Mouse (Mus musculus): ENCODE results near the gene Slfnl1.

Slfnl1 gene

DNA sequence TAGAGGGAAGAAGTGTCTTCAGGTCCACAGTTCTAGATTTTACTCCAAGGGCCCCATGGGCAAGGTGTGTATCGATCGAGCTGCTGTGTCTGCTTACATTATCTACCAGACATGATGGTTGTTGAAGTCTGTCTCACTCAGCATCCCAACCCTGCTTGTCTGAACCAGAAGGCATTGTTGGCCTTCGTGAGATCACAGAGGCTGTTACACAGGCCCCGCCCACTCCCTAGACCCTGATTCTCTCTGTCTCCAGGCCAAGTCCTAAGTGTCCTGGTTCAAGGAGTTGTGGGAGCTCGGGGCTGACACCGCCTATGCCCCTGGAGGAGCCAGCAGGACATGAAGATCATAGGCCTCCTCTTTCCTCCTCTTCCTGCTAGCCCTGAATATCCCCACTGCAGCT is at the start of gene Slfnl1:
TSS of gene Slfnl1 (plus strand) at position 246 of the 400 bp plus-strand sequence.
- in situ Hi-C loops (cut with MboI, MseI) = no loop called here

DNA sequence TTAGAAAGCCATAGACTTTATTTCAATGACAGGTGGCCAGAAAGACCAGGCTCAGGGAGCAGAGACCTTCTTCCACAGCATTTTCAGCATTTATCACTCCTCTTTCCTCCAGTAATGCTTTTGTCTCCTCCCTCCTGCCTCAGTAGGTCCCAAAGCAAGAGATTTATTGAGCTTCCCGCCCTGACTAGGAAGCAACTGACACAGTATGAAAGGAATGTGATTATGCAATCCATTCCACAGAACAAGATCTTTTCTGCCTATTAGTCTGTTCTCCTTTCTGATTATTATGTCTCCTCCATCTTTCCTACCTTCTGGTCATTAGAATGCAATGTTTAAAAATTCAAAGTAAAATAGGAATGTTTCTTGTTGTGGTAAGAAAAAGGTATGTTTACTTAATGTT is 44.3 kb upstream of the Slfnl1 start:
- in situ Hi-C loops (cut with MboI, MseI) = loop anchor here (25.0 kb wide), 1 partner anchor 1575 kb away; the partner anchor contains the start of gene Olfr1329

DNA sequence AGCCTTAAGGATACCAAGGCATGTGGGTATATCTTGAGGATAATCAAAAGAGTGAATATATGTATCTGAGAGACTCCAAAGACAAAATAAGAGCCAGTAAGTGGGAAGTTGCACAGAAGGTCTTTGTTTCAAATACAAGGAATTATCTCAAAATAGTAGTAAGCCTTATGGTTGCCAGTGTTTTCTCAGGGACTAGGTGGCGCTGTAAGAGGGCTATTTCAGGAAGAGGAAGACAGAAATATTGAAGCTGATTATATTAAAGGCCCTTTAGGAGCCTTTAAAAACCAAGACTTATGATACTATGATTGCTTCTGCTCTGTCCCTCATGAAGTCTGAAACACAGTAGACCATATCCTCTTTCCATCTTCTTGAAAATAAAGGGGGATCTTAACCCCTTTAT is 25.1 kb upstream of the Slfnl1 start:
- in situ Hi-C loops (cut with MboI, MseI) = no loop called here

DNA sequence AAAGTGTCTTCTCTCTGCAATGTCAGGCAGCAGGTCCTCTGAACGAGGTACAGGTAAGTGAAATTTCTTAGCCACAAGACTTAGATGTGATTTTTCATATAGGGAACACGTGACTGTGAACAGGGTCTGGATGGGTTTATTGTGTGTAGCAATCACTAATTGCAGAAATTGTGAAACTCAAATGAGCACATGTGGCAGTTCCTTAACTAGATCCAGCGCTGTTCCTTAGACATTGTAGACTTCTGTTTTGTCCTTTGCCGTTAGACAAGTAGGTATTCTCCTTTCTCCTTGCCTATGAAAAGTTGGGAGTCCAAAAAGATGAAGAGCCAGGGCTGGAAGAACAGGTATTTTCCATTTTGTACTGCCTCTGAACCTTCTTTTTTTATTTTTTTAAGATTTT is 20.8 kb upstream of the Slfnl1 start:
- in situ Hi-C loops (cut with MboI, MseI) = no loop called here

DNA sequence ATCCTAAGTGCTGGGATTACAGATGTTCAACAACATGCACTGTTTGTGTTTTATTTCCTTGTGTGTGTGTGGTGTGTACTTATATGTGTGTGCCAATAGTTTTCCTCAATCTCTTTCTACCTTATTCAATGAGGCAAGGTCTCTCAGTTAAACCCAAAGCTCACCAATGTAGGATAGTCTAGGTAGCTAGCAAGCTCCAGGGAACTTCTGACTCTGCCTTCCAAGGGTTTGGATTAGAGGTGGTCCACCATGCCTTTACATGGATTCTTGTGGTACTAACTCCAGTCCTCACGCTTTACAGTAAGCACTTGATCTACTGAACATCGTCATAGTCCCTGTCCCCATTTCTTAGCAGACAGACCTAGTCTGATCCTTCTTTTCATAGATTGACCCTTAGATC is 17.7 kb upstream of the Slfnl1 start:
- in situ Hi-C loops (cut with MboI, MseI) = no loop called here

DNA sequence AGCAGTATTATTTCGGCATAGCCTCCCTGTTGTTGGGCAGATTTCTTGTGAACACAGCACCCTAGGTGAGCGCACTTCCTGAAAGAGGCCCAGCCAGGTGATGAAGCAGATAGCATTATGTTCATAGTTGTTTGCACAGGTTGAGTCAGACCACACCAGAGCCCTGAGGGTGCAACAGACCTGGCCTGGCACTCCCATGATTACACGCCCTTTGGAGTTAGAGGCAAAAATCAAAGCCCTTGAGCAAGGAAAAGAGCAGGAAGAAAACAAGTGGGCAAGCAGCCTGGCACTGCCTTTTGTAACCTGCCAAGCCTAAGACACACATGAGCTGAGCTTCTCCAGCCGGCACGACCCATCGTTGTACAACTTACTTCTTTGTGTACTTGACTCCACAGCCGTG is 15.5 kb upstream of the Slfnl1 start:
- in situ Hi-C loops (cut with MboI, MseI) = no loop called here

DNA sequence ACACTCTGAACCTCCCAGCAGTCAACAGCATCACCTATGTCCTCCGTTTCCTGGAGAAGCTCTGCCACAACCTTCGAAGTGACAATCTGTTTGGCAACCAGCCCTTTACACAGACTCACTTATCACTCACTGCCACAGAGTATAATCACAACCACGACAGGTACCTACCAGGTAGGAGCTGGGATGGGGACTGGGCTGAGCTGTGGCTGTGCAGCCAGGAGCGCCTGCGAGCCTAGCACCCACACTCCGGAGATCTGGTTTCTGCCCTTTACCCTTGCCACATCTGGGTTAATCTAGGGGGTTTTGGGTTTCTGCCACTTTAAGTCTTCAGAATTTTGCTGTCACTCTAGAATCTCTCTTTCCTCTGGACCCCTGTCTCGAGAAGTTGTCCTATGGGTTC is 15.1 kb upstream of the Slfnl1 start:
- in situ Hi-C loops (cut with MboI, MseI) = no loop called here

DNA sequence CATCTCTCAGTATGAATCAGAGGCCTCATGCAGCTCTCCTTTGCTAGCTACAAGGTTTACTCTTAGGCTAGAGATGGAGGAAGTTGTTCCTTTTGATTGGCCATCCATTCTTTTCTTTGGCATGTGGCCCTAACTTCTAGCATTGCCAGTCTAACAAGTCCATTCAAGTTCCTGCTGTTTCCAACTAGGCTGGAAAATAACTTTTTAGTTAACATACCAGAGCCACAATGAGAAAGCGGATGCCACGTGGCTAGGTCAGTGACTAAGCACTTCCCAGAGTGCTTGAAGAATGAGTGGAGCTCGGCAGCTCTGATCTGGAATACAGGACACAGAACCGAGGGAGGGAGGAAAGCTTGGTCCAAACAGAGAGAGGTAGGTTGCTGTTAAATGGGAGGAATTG is 14.7 kb upstream of the Slfnl1 start:
- in situ Hi-C loops (cut with MboI, MseI) = no loop called here

DNA sequence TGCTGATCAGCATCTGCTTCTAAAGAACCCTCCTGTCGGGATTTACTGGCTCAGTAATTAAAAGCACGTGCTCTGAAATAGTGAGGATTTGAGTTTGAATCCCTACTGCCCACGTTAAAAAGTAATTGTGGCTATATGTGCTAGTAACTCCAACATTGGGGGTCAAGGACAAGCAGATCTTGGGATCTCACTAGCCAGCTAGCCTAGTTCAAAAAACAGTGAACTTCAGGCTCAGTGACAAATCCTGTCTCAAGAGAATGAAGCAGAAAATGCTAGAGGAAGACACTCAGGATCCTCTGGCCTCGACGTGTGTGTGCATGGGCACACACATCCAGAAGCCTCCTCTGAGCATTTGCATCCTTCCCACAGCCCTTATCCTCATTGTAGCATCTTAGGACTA is 10.3 kb upstream of the Slfnl1 start:
- in situ Hi-C loops (cut with MboI, MseI) = no loop called here

DNA sequence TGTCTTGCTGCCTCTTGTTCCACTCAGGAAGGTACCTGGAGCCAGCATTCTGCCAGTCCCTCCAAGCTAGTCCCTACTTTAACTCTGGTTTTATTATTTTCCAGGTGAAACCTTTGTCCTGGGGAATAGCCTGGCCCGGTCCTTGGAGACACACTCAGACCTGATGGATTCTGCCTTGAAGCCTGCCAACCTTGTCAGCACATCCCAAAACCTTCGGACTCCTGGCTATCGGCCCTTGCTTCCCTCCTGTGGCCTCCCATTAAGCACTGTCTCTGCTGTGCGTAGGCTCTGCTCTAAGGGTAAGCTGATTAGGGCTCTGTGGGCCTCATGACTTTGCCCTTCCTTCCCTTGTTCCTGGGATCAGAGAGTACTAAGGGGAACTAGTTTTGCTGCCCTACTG is 9.7 kb upstream of the Slfnl1 start:
- in situ Hi-C loops (cut with MboI, MseI) = no loop called here

DNA sequence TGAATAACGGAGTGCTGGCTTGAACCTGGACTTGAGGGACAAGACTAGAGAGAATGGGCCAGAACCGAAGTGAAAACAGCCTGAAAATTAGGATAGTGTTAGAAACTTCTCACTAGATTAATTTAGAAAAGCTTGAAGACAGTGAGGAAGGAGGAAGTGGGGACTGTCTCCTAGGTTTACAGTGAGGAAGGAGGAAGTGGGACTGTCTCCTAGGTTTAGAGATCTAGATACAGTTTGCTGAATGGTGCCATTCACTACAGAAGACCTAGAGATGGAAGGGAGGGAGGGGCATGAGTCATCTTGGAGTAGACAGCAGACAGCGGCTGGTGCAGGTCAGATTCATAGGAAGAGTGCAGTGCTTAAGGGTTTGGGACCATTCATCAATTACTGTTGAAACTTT is 8.9 kb upstream of the Slfnl1 start:
- in situ Hi-C loops (cut with MboI, MseI) = no loop called here

DNA sequence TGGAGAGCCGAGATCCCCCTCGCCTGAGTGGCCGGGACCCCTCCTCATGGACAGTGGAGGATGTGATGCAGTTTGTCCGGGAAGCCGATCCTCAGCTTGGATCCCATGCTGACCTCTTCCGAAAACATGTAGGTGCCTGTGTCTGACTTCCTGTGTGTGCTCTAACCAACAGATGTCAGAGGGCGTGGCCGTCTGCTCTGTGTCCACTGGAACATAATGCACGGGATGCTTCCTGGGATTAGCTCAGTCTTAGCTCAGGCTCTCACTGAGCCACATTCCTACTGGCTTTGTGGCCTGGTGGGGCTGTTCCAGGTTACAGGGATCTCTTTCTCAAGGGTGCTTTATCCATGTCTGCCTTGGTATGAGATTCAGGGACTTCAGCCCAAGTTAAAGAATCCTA is 3.9 kb upstream of the Slfnl1 start:
- in situ Hi-C loops (cut with MboI, MseI) = no loop called here

DNA sequence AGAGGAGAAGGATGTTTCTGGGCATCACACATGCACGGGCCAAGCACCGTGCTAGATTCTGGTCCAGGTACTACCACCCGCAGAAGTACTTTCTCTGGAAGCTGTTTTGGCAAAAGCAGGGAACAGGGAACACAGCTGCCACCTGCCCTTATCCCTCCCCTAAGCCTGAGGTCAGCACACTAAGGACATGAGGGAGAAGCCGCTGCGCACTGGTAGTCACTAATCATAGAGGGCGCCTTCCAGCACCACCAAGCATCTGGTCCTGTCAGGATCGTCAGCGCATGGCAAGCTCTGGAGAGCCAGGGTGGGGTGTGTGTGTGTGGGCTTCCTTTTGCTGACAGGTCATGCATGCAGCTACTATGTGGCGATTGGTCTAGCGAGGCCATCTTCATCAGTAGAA is 6.6 kb downstream of the Slfnl1 start:
- in situ Hi-C loops (cut with MboI, MseI) = no loop called here

DNA sequence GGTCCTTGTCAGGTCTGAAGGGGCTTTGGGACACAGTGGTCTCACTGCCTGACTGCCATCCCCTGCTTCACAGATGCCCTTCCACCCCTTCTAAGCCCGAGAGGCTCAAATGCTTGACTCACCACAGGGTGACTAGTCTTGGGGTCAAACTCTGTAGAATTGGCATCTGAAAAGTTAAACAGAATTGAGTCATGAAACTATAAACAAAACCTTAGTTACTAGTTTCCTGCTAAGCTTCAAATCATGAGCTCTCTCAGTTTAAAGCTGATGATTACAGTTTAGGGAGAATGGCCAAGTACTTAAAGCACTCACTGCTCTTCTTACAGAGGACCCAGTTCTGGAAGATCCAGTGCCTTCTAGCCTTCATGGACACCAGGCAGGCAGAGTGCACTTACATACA is 12.9 kb downstream of the Slfnl1 start:
- in situ Hi-C loops (cut with MboI, MseI) = no loop called here

DNA sequence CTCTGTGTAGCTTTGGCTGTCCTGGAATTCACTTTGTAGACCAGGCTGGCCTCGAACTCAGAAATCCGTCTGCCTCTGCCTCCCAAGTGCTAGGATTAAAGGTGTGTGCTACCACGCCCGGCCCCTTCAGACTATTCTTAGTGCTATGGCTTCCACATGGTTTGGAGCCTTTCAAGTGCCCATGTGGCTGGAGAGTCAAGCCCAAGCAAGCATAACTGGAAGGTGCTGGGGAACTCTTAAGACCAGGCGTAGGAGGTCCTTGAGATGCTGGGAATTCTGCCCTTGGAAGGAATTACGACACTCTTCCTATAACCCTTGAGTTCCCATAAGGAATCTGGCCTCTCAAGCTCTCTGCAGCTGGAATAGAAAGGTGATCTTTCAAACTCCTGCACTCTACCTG is 24.6 kb downstream of the Slfnl1 start:
- in situ Hi-C loops (cut with MboI, MseI) = loop anchor here (10.0 to 25.0 kb wide), 2 partner anchors 552 to 1269 kb away; partner anchors contain the start of gene Ybx1

DNA sequence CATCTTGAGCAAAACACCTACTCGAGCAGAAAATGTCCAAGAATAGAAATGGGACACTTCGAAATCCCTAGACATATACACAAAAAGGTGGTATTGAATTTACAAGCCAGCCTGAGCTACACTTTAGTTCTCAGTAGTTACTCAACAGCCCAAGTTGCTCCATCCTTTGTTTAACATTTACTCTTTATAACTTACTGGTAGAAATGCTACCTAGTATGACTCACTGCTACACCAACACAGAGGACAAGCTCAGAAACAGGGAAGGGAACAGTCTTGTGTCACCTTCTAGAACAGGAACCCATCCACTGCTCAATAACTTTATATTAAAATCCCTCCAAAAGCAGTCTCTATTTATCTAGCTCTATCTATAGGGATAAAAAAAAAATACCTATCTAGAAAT is 33.7 kb downstream of the Slfnl1 start:
- in situ Hi-C loops (cut with MboI, MseI) = loop anchor here (25.0 kb wide), 1 partner anchor 1278 kb away; the partner anchor contains the start of gene Ybx1

DNA sequence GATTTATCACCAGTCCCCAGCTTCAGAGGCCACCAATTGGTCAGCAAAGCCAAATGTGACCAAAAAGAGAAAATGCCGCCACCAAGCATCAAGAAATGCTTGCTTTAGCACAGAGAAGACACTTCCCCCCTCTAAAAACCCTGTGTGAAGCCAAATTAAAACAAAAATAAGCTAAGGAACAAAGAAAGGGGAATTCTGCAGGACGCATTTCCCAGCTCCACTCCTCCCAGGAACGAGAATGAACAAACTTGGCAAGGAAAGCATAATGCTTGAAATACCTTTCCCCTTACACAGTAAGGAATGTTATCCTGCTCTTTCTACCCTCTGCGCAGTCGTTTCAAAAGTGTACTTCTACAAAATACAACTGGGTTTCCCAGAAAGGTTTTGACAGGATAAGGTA is 36.0 kb downstream of the Slfnl1 start:
- in situ Hi-C loops (cut with MboI, MseI) = loop anchor here (25.0 kb wide), 1 partner anchor 1281 kb away; the partner anchor contains the start of gene Ybx1

DNA sequence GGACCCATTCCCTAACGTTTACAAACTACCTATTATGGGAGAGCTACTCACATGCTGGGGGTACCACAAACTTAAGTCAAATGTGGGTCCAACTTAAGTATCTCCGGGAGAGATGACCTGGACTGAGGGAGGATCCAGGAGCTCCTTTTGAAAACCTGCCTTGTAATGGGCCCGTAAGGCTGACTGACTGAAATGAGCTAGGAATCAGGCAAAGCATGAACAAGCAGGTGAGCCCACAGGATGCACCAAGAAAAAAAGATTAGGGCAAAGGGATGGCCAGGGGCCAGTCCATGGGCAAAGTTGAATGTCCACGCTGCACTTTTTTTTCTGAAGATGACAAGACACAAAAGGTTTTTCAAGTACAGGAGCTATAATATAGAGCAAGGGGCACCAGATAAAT is 37.0 kb downstream of the Slfnl1 start:
- in situ Hi-C loops (cut with MboI, MseI) = loop anchor here (25.0 kb wide), 1 partner anchor 1282 kb away; the partner anchor contains the start of gene Ybx1

DNA sequence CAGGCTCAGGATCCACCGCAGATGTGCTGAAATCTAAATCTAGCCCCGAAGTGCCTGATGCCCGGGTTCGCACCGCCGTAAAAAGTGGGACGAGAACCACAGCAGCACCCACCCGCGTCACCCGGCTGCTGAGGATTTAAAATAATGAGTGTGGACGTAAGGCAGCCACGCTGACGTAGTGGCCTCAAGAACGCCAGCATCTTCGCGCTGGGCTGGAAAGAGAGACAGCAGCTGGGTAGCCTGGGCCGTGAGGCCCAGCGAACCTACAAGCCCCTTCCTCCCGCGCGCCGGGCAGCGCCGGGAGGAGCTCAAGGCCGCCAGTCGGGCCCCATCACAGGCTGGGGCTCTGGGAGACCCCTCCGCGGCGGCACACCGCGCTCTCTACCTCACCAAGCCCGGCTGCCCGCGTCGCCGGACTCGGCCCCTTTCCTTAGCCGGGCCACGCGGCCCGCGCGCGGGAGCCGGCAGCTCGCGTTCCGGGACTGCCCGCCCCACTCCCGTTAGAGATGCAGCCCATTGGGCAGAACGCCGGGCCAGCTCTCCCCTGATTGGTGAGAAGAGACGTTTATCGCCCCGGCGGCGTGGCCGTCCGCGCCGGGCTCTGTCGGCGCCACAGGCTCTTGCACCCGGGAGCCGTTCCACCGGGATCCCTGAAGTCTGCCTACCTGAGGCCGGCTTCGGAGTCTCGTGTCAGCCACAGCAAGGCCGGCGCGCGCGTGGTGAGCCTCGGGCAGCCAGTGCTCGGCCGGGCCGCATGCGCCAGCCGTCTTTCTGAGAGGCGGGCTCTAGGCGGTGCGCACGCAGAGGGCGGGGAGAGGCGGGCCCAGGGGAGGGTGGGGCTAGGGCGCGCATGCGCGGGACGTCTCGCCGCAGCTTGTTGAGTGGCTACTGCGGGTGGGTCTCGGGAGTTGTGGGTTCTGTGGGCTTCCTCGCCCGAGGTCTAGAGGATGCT is 37.7 kb downstream of the Slfnl1 start, which contains the start of gene Ctps:
TSS of gene Ctps (minus strand) at position 791 of the 952 bp plus-strand sequence.
- in situ Hi-C loops (cut with MboI, MseI) = loop anchor here (25.0 kb wide), 1 partner anchor 1282 kb away; the partner anchor contains the start of gene Ybx1

DNA sequence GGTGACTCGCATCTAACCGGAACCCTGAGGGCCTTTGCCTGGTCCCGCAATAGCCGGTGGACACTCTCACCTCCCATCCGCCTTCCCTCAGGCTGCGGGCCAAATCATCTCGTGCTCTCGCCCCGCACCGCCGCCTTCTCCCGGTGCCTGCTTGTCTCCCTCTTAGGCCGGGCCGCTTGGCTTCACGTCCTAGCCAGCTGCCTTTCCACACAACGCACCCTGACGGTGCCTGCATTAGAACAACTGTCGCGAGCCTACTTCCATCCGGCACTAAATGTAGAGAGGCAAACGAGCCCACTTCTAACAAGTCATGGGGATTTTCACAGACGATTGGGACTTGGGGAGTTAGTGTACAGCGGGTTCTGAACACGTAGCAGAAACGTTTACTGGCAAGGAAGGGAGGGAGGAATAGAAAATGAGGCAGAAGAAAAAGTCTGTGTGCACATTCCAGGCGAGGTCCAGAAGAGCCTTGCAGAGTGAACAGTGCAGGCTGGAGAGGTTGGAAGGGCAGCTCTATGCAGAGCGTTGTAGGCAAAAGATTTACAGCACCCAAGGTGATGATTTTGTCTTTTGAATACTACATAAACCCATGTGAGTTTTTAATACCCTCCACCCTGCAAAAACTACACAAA is 38.5 kb downstream of the Slfnl1 start:
- in situ Hi-C loops (cut with MboI, MseI) = loop anchor here (25.0 kb wide), 1 partner anchor 1283 kb away; the partner anchor contains the start of gene Ybx1

DNA sequence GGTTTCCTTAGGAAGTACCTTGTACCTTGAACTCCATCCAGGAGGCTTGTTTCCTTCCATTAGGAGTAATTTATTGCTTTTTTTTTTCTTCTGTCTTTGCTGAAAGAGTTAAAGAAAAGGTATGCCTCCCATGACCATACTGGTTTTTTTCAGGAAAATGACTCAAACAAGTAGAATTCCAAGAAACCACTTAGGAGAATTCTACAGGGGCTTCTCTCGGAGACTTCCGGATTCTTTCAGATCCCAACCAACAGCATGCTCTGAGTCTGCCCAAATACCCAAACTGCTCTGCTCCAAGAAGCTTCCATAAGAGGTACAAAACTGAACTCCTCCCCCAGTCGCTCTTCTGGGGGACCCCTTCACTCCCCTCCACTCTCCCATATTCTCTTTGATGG is 39.0 kb downstream of the Slfnl1 start:
- in situ Hi-C loops (cut with MboI, MseI) = loop anchor here (25.0 kb wide), 1 partner anchor 1284 kb away; the partner anchor contains the start of gene Ybx1

DNA sequence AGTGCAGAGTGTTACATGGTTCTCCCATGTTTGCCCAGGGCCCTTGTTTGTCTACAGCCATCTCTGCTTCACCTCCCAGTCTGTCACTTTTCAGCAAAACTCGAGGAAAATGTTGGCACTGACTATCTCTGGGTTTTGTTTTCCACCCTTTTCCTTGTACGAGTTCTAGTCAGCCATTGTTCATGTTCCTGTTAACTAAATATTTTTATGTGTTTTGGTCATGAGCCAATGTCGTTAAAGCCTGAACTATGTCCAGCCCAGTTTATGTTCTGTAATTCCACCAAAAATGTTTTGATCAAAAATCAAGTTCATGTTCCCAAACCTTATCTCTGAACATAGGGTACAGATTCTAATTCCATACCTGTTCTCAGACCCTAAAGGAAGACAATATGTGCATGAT is 39.7 kb downstream of the Slfnl1 start:
- in situ Hi-C loops (cut with MboI, MseI) = loop anchor here (25.0 kb wide), 1 partner anchor 1284 kb away; the partner anchor contains the start of gene Ybx1

Data from T-helper 2 cell (primary cell).